15 mouse cellular contexts compared by ENCODE assay signal in the genomic region with DNA sequence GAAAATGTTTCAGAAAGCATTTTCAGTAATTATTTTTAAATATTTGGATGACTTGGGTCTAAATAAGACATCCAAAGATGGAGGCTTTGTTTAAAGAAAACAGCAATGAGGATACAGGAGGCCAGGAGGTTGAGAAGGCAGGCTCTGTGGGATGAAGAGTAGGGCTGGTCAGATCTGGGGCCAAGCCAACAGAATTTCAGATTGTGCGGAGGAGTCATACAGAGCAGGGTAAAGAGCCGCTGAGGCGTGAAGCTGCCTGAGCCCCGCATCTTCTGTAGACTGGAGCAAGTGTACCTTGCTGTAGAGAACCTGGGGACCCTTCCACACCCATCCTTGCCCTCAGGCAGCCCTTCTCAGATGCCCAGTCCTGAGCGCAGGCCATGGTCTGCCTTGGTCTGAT.
DNase-seq lines count a peak whose midpoint lies in the region; ATAC-seq lines count a peak whose summit lies in the region.
"Had no signal": no experiment of that assay in that cellular context is flagged by ENCODE, and none has a peak within 500 bp of the region (broad histone marks: within the 10 kb centered on the region; RNA-seq: fewer than 3 reads in every experiment).

No protein-coding gene starts in this region.

- peaks cover 62% of the 10 kb centered on the region for H3K4me1 ChIP-seq in neural tube, embryonic 13.5 days (replicated peaks)
- peaks cover 57% of the 10 kb centered on the region for H3K4me1 ChIP-seq in limb, embryonic 13.5 days
- H3K4me1 ChIP-seq in heart, embryonic 11.5 days (ENCODE audit: control insufficient read depth, insufficient read depth, low read length) = peaks cover 13% of the 10 kb centered on the region; the same call in 1 of the 2 replicates

- H3K27me3 ChIP-seq in neural tube, embryonic 13.5 days = no peaks in the 10 kb centered on the region; the same call in 1 of the 2 replicates
- H3K27me3 ChIP-seq in limb, embryonic 13.5 days = peaks cover 6% of the 10 kb centered on the region; the same call in 1 of the 2 replicates
- no peaks in the 10 kb centered on the region for H3K27me3 ChIP-seq in heart, embryonic 11.5 days (ENCODE audit: control insufficient read depth, insufficient read depth, low read length)
- H3K27me3 ChIP-seq: embryonic facial prominence, embryonic 15.5 days had no signal

- H3K4me2 ChIP-seq in neural tube, embryonic 13.5 days = no peak overlapping the region
- no peak overlapping the region for H3K4me2 ChIP-seq in limb, embryonic 13.5 days (replicated peaks)
- no peak overlapping the region for H3K4me2 ChIP-seq in heart, embryonic 11.5 days
- H3K4me2 ChIP-seq: embryonic facial prominence, embryonic 15.5 days had no signal

- peaks cover 5% of the 10 kb centered on the region; the same call in 1 of the 2 replicates for H3K36me3 ChIP-seq in neural tube, embryonic 13.5 days
- peaks cover 4% of the 10 kb centered on the region for H3K36me3 ChIP-seq in limb, embryonic 13.5 days
- H3K36me3 ChIP-seq in heart, embryonic 11.5 days (ENCODE audit: control insufficient read depth, insufficient read depth, low read length) = no peaks in the 10 kb centered on the region

- no peak for DNase-seq in neural tube, embryonic 10.5 days (ENCODE audit: extremely low spot score, low spot score)
- peak; percentile 40 to 53 for DNase-seq in cerebellum, postnatal 36 days
- no peak for DNase-seq in natural killer cell, adult 2 months (ENCODE audit: low spot score in 2 of 2)
- no peak for DNase-seq in spleen, adult 12 weeks (ENCODE audit: low spot score)
- DNase-seq: adrenal gland, postnatal 14 days; heart, postnatal 36 days; kidney, adult 8-10 months had no signal

- ATAC-seq in neural tube, embryonic 13.5 days (ENCODE audit: low read depth) = no peak
- 0 out of 2 replicates have a peak, but pooled peaks have one; percentile 24 for ATAC-seq in limb, embryonic 13.5 days (ENCODE audit: low FRiP score, low read depth)
- ATAC-seq in heart, embryonic 11.5 days (replicated peaks; ENCODE audit: insufficient number of reproducible peaks, low FRiP score, low TSS enrichment) = no peak

- whole genome bisulfite sequencing in neural tube, embryonic 13.5 days = 69% methylated on average over 5 of the region's 5 CpGs
- 90% methylated on average over 5 of the region's 5 CpGs for WGBS in limb, embryonic 13.5 days
- 78% methylated on average over 5 of the region's 5 CpGs for WGBS in heart, embryonic 11.5 days (ENCODE audit: insufficient replicate concordance)

- no peaks in the 10 kb centered on the region for H3K9me3 ChIP-seq in neural tube, embryonic 13.5 days
- H3K9me3 ChIP-seq in limb, embryonic 13.5 days = no peaks in the 10 kb centered on the region
- no peaks in the 10 kb centered on the region for H3K9me3 ChIP-seq in heart, embryonic 11.5 days (replicated peaks; ENCODE audit: control insufficient read depth, low read length)
- H3K9me3 ChIP-seq: embryonic facial prominence, embryonic 15.5 days had no signal

- 0 out of 2 replicates have a peak overlapping the region, but pooled peaks have one; percentile 35 for H3K9ac ChIP-seq in neural tube, embryonic 13.5 days
- H3K9ac ChIP-seq in limb, embryonic 13.5 days = no peak overlapping the region
- no peak overlapping the region for H3K9ac ChIP-seq in heart, embryonic 11.5 days (ENCODE audit: low read depth, low read length)
- H3K9ac ChIP-seq: embryonic facial prominence, embryonic 15.5 days; liver, embryonic 14.5 days had no signal

- H3K27ac ChIP-seq in neural tube, embryonic 13.5 days (replicated peaks) = peak overlapping the region; percentile 97
- no peak overlapping the region for H3K27ac ChIP-seq in limb, embryonic 13.5 days
- H3K27ac ChIP-seq in heart, embryonic 11.5 days (ENCODE audit: low read depth, low read length) = no peak overlapping the region
- H3K27ac ChIP-seq: embryonic facial prominence, embryonic 15.5 days; layer of hippocampus, adult 2 months; liver, embryonic 14.5 days; macrophage had no signal

- no peak overlapping the region for H3K4me3 ChIP-seq in neural tube, embryonic 13.5 days
- no peak overlapping the region for H3K4me3 ChIP-seq in limb, embryonic 13.5 days
- no peak overlapping the region for H3K4me3 ChIP-seq in heart, embryonic 11.5 days (ENCODE audit: low read depth, low read length)
- H3K4me3 ChIP-seq: embryonic facial prominence, embryonic 15.5 days; layer of hippocampus, adult 2 months; myocyte had no signal

Comparison
In these comparisons a context has a peak if more than half of its experiments do, and no peak if none do; other contexts are left out.
1. DNase-seq: peak in cerebellum, postnatal 36 days (2 of 2); none in neural tube, embryonic 10.5 days (single experiment), natural killer cell, adult 2 months (0 of 2) and spleen, adult 12 weeks (single experiment).